ENCODE assay signal across 9 mouse cellular contexts in the genomic region with DNA sequence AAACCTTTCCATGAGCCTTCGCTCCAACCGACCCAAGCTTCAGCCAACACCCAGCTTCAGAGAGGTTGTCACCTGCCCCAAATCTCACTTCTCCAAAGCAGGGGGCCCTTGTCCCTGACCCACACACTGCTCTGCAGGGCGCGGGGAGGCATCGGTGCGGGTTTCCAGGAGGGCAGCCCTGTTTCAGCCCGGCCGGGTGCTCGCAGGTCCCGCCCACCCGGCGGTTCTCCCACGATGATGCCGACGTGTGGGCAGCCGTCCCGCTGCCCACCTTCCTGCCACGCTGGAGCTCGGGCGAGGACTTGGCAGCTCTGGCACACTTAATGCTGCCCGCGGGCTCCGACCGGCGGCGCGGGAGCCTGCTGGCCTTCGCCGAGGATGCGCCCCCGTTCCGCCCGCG. TPM values are rescaled to one million over a fixed set of nuclear protein-coding genes. Genes with fewer than 3 reads are reported as not detected.
A peak's percentile ranks its signal among the peaks of the same experiment; 100 is the strongest.
DNase-seq lines count a peak whose midpoint lies in the region; ATAC-seq and TF ChIP-seq lines count a peak whose summit lies in the region.
"Had no signal": no experiment of that assay in that cellular context is flagged by ENCODE, and none has a peak within 500 bp of the region (broad histone marks: within the 10 kb centered on the region; RNA-seq: fewer than 3 reads in every experiment).

No protein-coding gene starts in this region.

- peaks cover 57% of the 10 kb centered on the region for H3K27me3 ChIP-seq in heart, postnatal 0 days (ENCODE audit: control insufficient read depth, insufficient read depth, low read length)
- peaks cover 99% of the 10 kb centered on the region for H3K27me3 ChIP-seq in hindbrain, embryonic 13.5 days
- peaks cover 91% of the 10 kb centered on the region for H3K27me3 ChIP-seq in midbrain, embryonic 12.5 days

- ATAC-seq in heart, postnatal 0 days (ENCODE audit: insufficient read depth, low read depth), result peak; percentile 0; the same call in 1 of the 2 replicates
- ATAC-seq in hindbrain, embryonic 13.5 days (ENCODE audit: low FRiP score), result no peak
- ATAC-seq in midbrain, embryonic 12.5 days (ENCODE audit: low FRiP score, low read depth), result peak; percentile 11

- no peak for DNase-seq in heart, postnatal 0 days (ENCODE audit: low spot score)
- no peak for DNase-seq in heart, postnatal 36 days
- no peak for DNase-seq in frontal cortex, postnatal 10 days (ENCODE audit: low spot score in 2 of 2)
- no peak for DNase-seq in frontal cortex, postnatal 36 days (ENCODE audit: low spot score in 2 of 2)
- DNase-seq in frontal cortex, postnatal 25 days (ENCODE audit: low spot score in 2 of 2), result no peak

- no peaks in the 10 kb centered on the region for H3K9me3 ChIP-seq in heart, postnatal 0 days (replicated peaks; ENCODE audit: control insufficient read depth, low read length)
- H3K9me3 ChIP-seq in hindbrain, embryonic 13.5 days, result no peaks in the 10 kb centered on the region
- no peaks in the 10 kb centered on the region for H3K9me3 ChIP-seq in midbrain, embryonic 12.5 days

- TF ChIP-seq CTCF in heart, postnatal 0 days (IDR thresholded peaks at IDR 0.05; ENCODE audit: low read depth), result no peak

- H3K4me2 ChIP-seq in heart, postnatal 0 days (ENCODE audit: low read depth, low read length), result peak overlapping the region; percentile 44
- peak overlapping the region; percentile 60 for H3K4me2 ChIP-seq in hindbrain, embryonic 13.5 days
- peak overlapping the region; percentile 56 for H3K4me2 ChIP-seq in midbrain, embryonic 12.5 days (replicated peaks)

- H3K4me3 ChIP-seq in heart, postnatal 0 days (ENCODE audit: low read depth, low read length), result peak overlapping the region; percentile 8; the same call in 1 of the 2 replicates
- H3K4me3 ChIP-seq in brown adipose tissue, adult 24 weeks (ENCODE audit: insufficient read depth, low read depth, low read length), result peak overlapping the region; percentile 32; the same call in 1 of the 2 replicates
- H3K4me3 ChIP-seq in hindbrain, embryonic 13.5 days, result peak overlapping the region; percentile 37
- peak overlapping the region; percentile 36 for H3K4me3 ChIP-seq in midbrain, embryonic 12.5 days

- no peak overlapping the region for H3K9ac ChIP-seq in heart, postnatal 0 days (replicated peaks; ENCODE audit: low read depth, low read length)
- peak overlapping the region; percentile 60 for H3K9ac ChIP-seq in hindbrain, embryonic 13.5 days
- peak overlapping the region; percentile 47 for H3K9ac ChIP-seq in midbrain, embryonic 12.5 days (replicated peaks)

- 18% methylated on average over 34 of the region's 34 CpGs for WGBS in heart, postnatal 0 days
- 22% methylated on average over 32 of the region's 34 CpGs for WGBS in hindbrain, embryonic 13.5 days
- 29% methylated on average over 17 of the region's 34 CpGs for WGBS in midbrain, embryonic 12.5 days

- intact Hi-C loops in heart, postnatal 36 days (cut with DNase I), result no loop called here

- TF ChIP-seq EP300 in heart, postnatal 0 days (IDR thresholded peaks at IDR 0.05; ENCODE audit: low read depth), result no peak

- no peaks in the 10 kb centered on the region for H3K4me1 ChIP-seq in heart, postnatal 0 days (ENCODE audit: control insufficient read depth, insufficient read depth)
- H3K4me1 ChIP-seq in brown adipose tissue, adult 24 weeks (ENCODE audit: control insufficient read depth, insufficient read depth, insufficient read length, low read length), result no peaks in the 10 kb centered on the region
- peaks cover 33% of the 10 kb centered on the region for H3K4me1 ChIP-seq in hindbrain, embryonic 13.5 days (replicated peaks)
- peaks cover 34% of the 10 kb centered on the region for H3K4me1 ChIP-seq in midbrain, embryonic 12.5 days

- no peaks in the 10 kb centered on the region for H3K36me3 ChIP-seq in heart, postnatal 0 days (replicated peaks; ENCODE audit: control insufficient read depth, insufficient read depth, low read length)
- H3K36me3 ChIP-seq in hindbrain, embryonic 13.5 days, result peaks cover 21% of the 10 kb centered on the region
- no peaks in the 10 kb centered on the region for H3K36me3 ChIP-seq in midbrain, embryonic 12.5 days
- H3K36me3 ChIP-seq: G1E had no signal

- H3K27ac ChIP-seq in heart, postnatal 0 days (ENCODE audit: low read depth), result no peak overlapping the region
- H3K27ac ChIP-seq in brown adipose tissue, adult 24 weeks (replicated peaks; ENCODE audit: low read depth, low read length), result no peak overlapping the region
- no peak overlapping the region for H3K27ac ChIP-seq in hindbrain, embryonic 13.5 days
- H3K27ac ChIP-seq in midbrain, embryonic 12.5 days (replicated peaks), result no peak overlapping the region

RNA-seq across cellular contexts. Expression of a gene that starts 8.7 kb away (rescaled TPM):
- total RNA-seq in heart, postnatal 0 days (2014; rRNA removed; ENCODE audit: low replicate concordance), result 50.8 and 56.4 TPM in 2 replicates
- polyA plus RNA-seq in heart, postnatal 0 days (2015; fragmentation: Nextera tagmentation; extraction: Ambion mirVana), result 5.0 TPM in 2 replicates
- total RNA-seq in heart, postnatal 36 days (2021), result 10 to 100 TPM; 10.7 to 14.0 TPM
- 4.3 and 6.0 TPM in 2 replicates for polyA plus RNA-seq in brown adipose tissue, adult 24 weeks (2012; ENCODE audit: insufficient read depth, insufficient read length, missing spikeins)
- 9.0 and 9.3 TPM in 2 replicates for polyA plus RNA-seq in hindbrain, embryonic 13.5 days (2015; fragmentation: Nextera tagmentation; extraction: Ambion mirVana)
- 12.3 and 15.4 TPM in 2 replicates for polyA plus RNA-seq in midbrain, embryonic 12.5 days (2016; fragmentation: Nextera tagmentation; extraction: Ambion mirVana)

RNA-seq across cellular contexts. Expression of a gene that starts 8.7 kb away (rescaled TPM):
- not detected in 2 replicates for total RNA-seq in heart, postnatal 0 days (2014; rRNA removed; ENCODE audit: low replicate concordance)
- not detected in 2 replicates for polyA plus RNA-seq in heart, postnatal 0 days (2015; fragmentation: Nextera tagmentation; extraction: Ambion mirVana)
- not detected for total RNA-seq in heart, postnatal 36 days (2021)
- not detected in 2 replicates for polyA plus RNA-seq in brown adipose tissue, adult 24 weeks (2012; ENCODE audit: insufficient read depth, insufficient read length, missing spikeins)
- polyA plus RNA-seq in hindbrain, embryonic 13.5 days (2015; fragmentation: Nextera tagmentation; extraction: Ambion mirVana), result 0.38 and 0.79 TPM in 2 replicates
- 4.0 and 5.2 TPM in 2 replicates for polyA plus RNA-seq in midbrain, embryonic 12.5 days (2016; fragmentation: Nextera tagmentation; extraction: Ambion mirVana)
- total RNA-seq: G1E had no signal
- polyA plus RNA-seq: G1E had no signal

RNA-seq across cellular contexts. Expression of a gene that starts 14.3 kb away (rescaled TPM):
- 26.1 and 38.0 TPM in 2 replicates for total RNA-seq in heart, postnatal 0 days (2014; rRNA removed; ENCODE audit: low replicate concordance)
- polyA plus RNA-seq in heart, postnatal 0 days (2015; fragmentation: Nextera tagmentation; extraction: Ambion mirVana), result 12.7 and 15.0 TPM in 2 replicates
- 10 to 100 TPM; 25.4 to 25.8 TPM for total RNA-seq in heart, postnatal 36 days (2021)
- 17.5 and 20.7 TPM in 2 replicates for polyA plus RNA-seq in brown adipose tissue, adult 24 weeks (2012; ENCODE audit: insufficient read depth, insufficient read length, missing spikeins)
- polyA plus RNA-seq in hindbrain, embryonic 13.5 days (2015; fragmentation: Nextera tagmentation; extraction: Ambion mirVana), result 17.2 and 18.4 TPM in 2 replicates
- polyA plus RNA-seq in midbrain, embryonic 12.5 days (2016; fragmentation: Nextera tagmentation; extraction: Ambion mirVana), result 22.6 and 24.5 TPM in 2 replicates

RNA-seq across cellular contexts. Expression of a gene that starts 36.1 kb away (rescaled TPM):
- total RNA-seq in heart, postnatal 0 days (2014; rRNA removed; ENCODE audit: low replicate concordance), result 171 and 226 TPM in 2 replicates
- 109 and 115 TPM in 2 replicates for polyA plus RNA-seq in heart, postnatal 0 days (2015; fragmentation: Nextera tagmentation; extraction: Ambion mirVana)
- 10 to 100 TPM; 50.2 to 68.0 TPM for total RNA-seq in heart, postnatal 36 days (2021)
- polyA plus RNA-seq in brown adipose tissue, adult 24 weeks (2012; ENCODE audit: insufficient read depth, insufficient read length, missing spikeins), result not detected in 2 replicates
- 5.2 and 7.7 TPM in 2 replicates for polyA plus RNA-seq in hindbrain, embryonic 13.5 days (2015; fragmentation: Nextera tagmentation; extraction: Ambion mirVana)
- polyA plus RNA-seq in midbrain, embryonic 12.5 days (2016; fragmentation: Nextera tagmentation; extraction: Ambion mirVana), result 2.7 and 2.8 TPM in 2 replicates
- polyA plus RNA-seq: G1E had no signal

RNA-seq across cellular contexts. Expression of a gene that starts 42.8 kb away (rescaled TPM):
- 118 and 122 TPM in 2 replicates for total RNA-seq in heart, postnatal 0 days (2014; rRNA removed; ENCODE audit: low replicate concordance)
- polyA plus RNA-seq in heart, postnatal 0 days (2015; fragmentation: Nextera tagmentation; extraction: Ambion mirVana), result 224 and 235 TPM in 2 replicates
- 100 to 1,000 TPM; 276 to 293 TPM for total RNA-seq in heart, postnatal 36 days (2021)
- 638 and 747 TPM in 2 replicates for polyA plus RNA-seq in brown adipose tissue, adult 24 weeks (2012; ENCODE audit: insufficient read depth, insufficient read length, missing spikeins)
- polyA plus RNA-seq in hindbrain, embryonic 13.5 days (2015; fragmentation: Nextera tagmentation; extraction: Ambion mirVana), result 205 and 218 TPM in 2 replicates
- 264 and 283 TPM in 2 replicates for polyA plus RNA-seq in midbrain, embryonic 12.5 days (2016; fragmentation: Nextera tagmentation; extraction: Ambion mirVana)
